Mouse (Mus musculus) embryonic fibroblast, embryonic 13.5 days (primary cell): ENCODE results near the gene Grid2.

Experiments
- CTCF ChIP-seq: IDR thresholded peaks from 2 replicates; pipeline ENCODE4 v1.5.1; 2011; ENCODE audit warnings: mild to moderate bottlenecking, control low read depth, low read length, moderate library complexity, borderline replicate concordance; ENCODE audit not compliant: insufficient read depth
- POLR2A ChIP-seq: IDR thresholded peaks from 2 replicates; pipeline ENCODE4 v1.6.1; 2011; ENCODE audit warnings: low read depth, mild to moderate bottlenecking, control low read depth, low read length, moderate library complexity

GRCm38 (mm10) chr6:64568599-64568998 lies 1312.9 kb downstream of the Grid2 start:
- TF ChIP-seq POLR2A: no peak
- peak; percentile 75; the same call in 1 of the 2 replicates for TF ChIP-seq CTCF
